Mouse (Mus musculus): ENCODE measurements around the gene Clec14a.

- TF ChIP-seq CTCF (IDR thresholded peaks at IDR 0.05; ENCODE audit: low read depth) (no peak), EP300 (IDR thresholded peaks at IDR 0.05; ENCODE audit: low read depth) (no peak)
Observed at GRCm38 (mm10) chr12:58268563-58269501, at the start of gene Clec14a.

All from liver, postnatal 0 days (tissue).